Mouse (Mus musculus): Measurements from ENCODE around the gene Suco. TPM values are rescaled to one million over a fixed set of nuclear protein-coding genes. Genes with fewer than 3 reads are reported as not detected.

The Suco gene
- polyA plus RNA-seq, 1 experiment from 2014 or later, result 21.9 TPM

GRCm38 (mm10) chr1:161909074-161909473 lies 32.6 kb upstream of the Suco start:
- Histone ChIP-seq H3K4me2 (no peak overlapping the region), H3K36me3 (no peaks in the 10 kb centered on the region), H3K27ac (no peak overlapping the region), H3K27me3 (no peaks in the 10 kb centered on the region), H3K9ac (no peak overlapping the region), H3K9me3 (replicated peaks) (no peaks in the 10 kb centered on the region), H3K4me1 (peaks cover 26% of the 10 kb centered on the region), H3K4me3 (replicated peaks) (no peak overlapping the region)
- peak; percentile 31; the same call in 1 of the 2 replicates for ATAC-seq (replicated peaks; ENCODE audit: low FRiP score)
- 56% methylated on average over 8 of the region's 8 CpGs for WGBS

- WGBS, result 6% methylated on average over 2 of the region's 2 CpGs
These were observed 31.4 kb upstream of the Suco start for GRCm38 (mm10) chr1:161907795-161908457.

DNA sequence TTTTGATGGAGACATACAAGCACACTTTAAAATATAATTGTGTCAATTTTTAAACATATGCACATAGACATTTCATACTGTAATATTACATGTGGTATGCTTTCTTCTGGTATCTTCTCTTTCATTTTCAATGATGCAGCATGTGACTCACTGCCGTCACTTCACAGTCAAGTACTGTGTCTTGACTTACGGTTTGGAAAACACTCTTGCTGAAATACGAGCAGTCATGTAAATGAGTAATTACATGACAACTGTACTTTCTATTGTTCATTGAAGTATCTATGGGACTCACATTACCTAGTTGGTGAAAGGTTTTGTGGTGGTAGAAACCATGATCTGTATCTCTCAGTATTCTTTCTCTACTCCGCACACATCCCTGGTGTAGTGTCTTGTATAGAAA lies 30.6 kb upstream of the Suco start:
- Histone ChIP-seq H3K4me2 (no peak overlapping the region), H3K9ac (no peak overlapping the region), H3K4me1 (peaks cover 24% of the 10 kb centered on the region), H3K27me3 (no peaks in the 10 kb centered on the region), H3K27ac (no peak overlapping the region), H3K36me3 (no peaks in the 10 kb centered on the region), H3K4me3 (replicated peaks) (no peak overlapping the region), H3K9me3 (replicated peaks) (no peaks in the 10 kb centered on the region)
- ATAC-seq (replicated peaks; ENCODE audit: low FRiP score), result no peak
- 73% methylated on average over 4 of the region's 4 CpGs for WGBS

More at GRCm38 (mm10) chr1:161907795-161908457, 31.4 kb upstream of the Suco start:
- Histone ChIP-seq H3K27ac (peak overlapping the region; percentile 62), H3K4me1 (peaks cover 16% of the 10 kb centered on the region), H3K27me3 (no peaks in the 10 kb centered on the region), H3K36me3 (no peaks in the 10 kb centered on the region), H3K9ac (no peak overlapping the region), H3K4me3 (replicated peaks) (no peak overlapping the region), H3K4me2 (no peak overlapping the region), H3K9me3 (replicated peaks) (no peaks in the 10 kb centered on the region)
- ATAC-seq (replicated peaks; ENCODE audit: low FRiP score), result peak; percentile 49; the same call in 1 of the 2 replicates

GRCm38 (mm10) chr1:161902692-161903452 lies 26.4 kb upstream of the Suco start:
- no peaks in the 10 kb centered on the region for H3K27me3 ChIP-seq
- no peaks in the 10 kb centered on the region for H3K36me3 ChIP-seq
- H3K4me2 ChIP-seq, result no peak overlapping the region
- H3K27ac ChIP-seq, result 0 out of 2 replicates have a peak overlapping the region, but pooled peaks have one; percentile 11
- peak; percentile 49; the same call in 1 of the 2 replicates for ATAC-seq (replicated peaks; ENCODE audit: low FRiP score)
- H3K9ac ChIP-seq, result no peak overlapping the region
- 39% methylated on average over 9 of the region's 9 CpGs for WGBS
- H3K9me3 ChIP-seq (replicated peaks), result no peaks in the 10 kb centered on the region
- H3K4me3 ChIP-seq (replicated peaks), result no peak overlapping the region
- H3K4me1 ChIP-seq, result peaks cover 12% of the 10 kb centered on the region

DNA sequence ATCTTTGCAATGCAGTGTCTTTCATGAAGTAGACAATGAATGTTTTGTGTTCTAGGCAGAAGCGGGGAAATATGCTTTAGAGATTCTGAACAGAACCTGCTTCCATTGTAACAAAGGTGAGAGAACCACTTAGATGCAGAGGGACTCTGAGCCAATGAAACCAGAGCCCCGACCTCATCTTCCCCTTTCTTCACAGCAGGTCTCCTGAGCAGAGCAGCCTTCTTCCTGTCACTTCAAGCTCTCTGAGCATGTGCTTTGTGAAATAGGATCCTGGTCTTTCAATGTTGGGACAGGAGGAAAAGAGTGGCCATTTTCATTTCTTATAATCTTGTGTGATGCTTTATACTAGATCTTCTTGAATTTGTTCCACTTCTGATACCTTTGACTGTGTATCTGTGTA lies 23.6 kb upstream of the Suco start:
- no peak overlapping the region for H3K4me2 ChIP-seq
- H3K27ac ChIP-seq, result no peak overlapping the region
- H3K27me3 ChIP-seq, result no peaks in the 10 kb centered on the region
- H3K36me3 ChIP-seq, result no peaks in the 10 kb centered on the region
- H3K4me3 ChIP-seq (replicated peaks), result no peak overlapping the region
- peaks cover 14% of the 10 kb centered on the region for H3K4me1 ChIP-seq
- ATAC-seq (replicated peaks; ENCODE audit: low FRiP score), result no peak
- 67% methylated on average over 2 of the region's 2 CpGs for WGBS
- no peaks in the 10 kb centered on the region for H3K9me3 ChIP-seq (replicated peaks)
- no peak overlapping the region for H3K9ac ChIP-seq

GRCm38 (mm10) chr1:161897235-161897634 lies 20.8 kb upstream of the Suco start:
- Histone ChIP-seq H3K27me3 (no peaks in the 10 kb centered on the region), H3K4me1 (peaks cover 7% of the 10 kb centered on the region), H3K4me2 (no peak overlapping the region), H3K4me3 (replicated peaks) (no peak overlapping the region), H3K36me3 (no peaks in the 10 kb centered on the region), H3K9ac (no peak overlapping the region), H3K27ac (no peak overlapping the region), H3K9me3 (replicated peaks) (no peaks in the 10 kb centered on the region)
- ATAC-seq (replicated peaks; ENCODE audit: low FRiP score), result no peak
- 75% methylated on average over 8 of the region's 8 CpGs for WGBS

GRCm38 (mm10) chr1:161896130-161896529 lies 19.6 kb upstream of the Suco start:
- peak; percentile 63 for ATAC-seq (replicated peaks; ENCODE audit: low FRiP score)
- no peak overlapping the region for H3K9ac ChIP-seq
- no peaks in the 10 kb centered on the region for H3K36me3 ChIP-seq
- peak overlapping the region; percentile 24; the same call in 1 of the 2 replicates for H3K4me2 ChIP-seq
- H3K27me3 ChIP-seq, result no peaks in the 10 kb centered on the region
- H3K4me3 ChIP-seq (replicated peaks), result no peak overlapping the region
- H3K9me3 ChIP-seq (replicated peaks), result no peaks in the 10 kb centered on the region
- H3K4me1 ChIP-seq, result peaks cover 6% of the 10 kb centered on the region
- 29% methylated on average over 10 of the region's 10 CpGs for WGBS
- H3K27ac ChIP-seq, result no peak overlapping the region

GRCm38 (mm10) chr1:161895014-161895413 lies 18.5 kb upstream of the Suco start:
- ATAC-seq (replicated peaks; ENCODE audit: low FRiP score), result no peak
- H3K9ac ChIP-seq, result no peak overlapping the region
- 90% methylated on average over 3 of the region's 3 CpGs for WGBS
- no peak overlapping the region for H3K4me3 ChIP-seq (replicated peaks)
- no peak overlapping the region for H3K27ac ChIP-seq
- no peaks in the 10 kb centered on the region for H3K36me3 ChIP-seq
- H3K9me3 ChIP-seq (replicated peaks), result no peaks in the 10 kb centered on the region
- peaks cover 6% of the 10 kb centered on the region for H3K4me1 ChIP-seq
- H3K27me3 ChIP-seq, result no peaks in the 10 kb centered on the region
- no peak overlapping the region for H3K4me2 ChIP-seq

DNA sequence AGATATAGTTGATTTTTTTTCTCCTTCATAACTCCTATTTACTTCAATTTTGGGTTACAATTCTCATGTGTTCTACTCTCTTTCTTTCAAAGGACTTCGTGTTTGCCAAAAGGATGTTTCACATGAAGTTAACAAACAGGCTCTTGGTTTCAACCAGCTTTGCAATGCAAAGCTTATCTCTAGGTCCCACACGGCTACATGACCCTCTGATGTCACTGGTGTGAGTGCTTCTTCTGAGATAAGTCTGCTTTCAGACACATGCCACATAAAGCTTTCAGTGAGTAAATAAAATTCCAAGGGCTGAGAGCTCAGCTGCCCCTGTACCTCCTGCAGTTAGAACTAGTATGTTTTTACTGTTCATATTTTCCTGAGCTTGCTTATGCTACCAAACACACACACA lies 18.1 kb upstream of the Suco start:
- Histone ChIP-seq H3K36me3 (no peaks in the 10 kb centered on the region), H3K4me2 (no peak overlapping the region), H3K4me3 (replicated peaks) (no peak overlapping the region), H3K9ac (no peak overlapping the region), H3K27ac (no peak overlapping the region), H3K4me1 (peaks cover 6% of the 10 kb centered on the region), H3K27me3 (no peaks in the 10 kb centered on the region), H3K9me3 (replicated peaks) (no peaks in the 10 kb centered on the region)
- WGBS, result 51% methylated on average over 2 of the region's 2 CpGs
- ATAC-seq (replicated peaks; ENCODE audit: low FRiP score), result peak; percentile 85

DNA sequence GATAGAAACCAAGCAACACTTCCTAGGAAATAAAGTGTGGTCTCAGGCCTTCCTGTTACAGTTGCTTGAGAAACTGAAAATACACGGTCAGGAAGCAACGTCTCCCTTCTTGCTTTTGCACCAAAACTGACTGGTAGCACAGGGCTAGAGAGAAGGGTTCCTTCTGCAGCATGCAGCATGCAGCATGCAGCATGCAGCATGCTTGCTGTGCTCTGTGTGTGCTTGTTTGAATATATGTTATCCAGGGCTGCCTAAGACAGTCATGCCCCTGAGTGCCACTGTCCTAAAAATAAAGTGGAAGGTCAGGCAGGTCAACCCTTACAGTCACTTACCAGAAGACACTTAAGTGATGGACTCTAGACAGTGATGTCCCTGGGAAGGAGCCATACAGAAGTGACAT lies 17.6 kb upstream of the Suco start:
- Histone ChIP-seq H3K9ac (no peak overlapping the region), H3K27ac (no peak overlapping the region)
- 73% methylated on average over 2 of the region's 2 CpGs for WGBS

DNA sequence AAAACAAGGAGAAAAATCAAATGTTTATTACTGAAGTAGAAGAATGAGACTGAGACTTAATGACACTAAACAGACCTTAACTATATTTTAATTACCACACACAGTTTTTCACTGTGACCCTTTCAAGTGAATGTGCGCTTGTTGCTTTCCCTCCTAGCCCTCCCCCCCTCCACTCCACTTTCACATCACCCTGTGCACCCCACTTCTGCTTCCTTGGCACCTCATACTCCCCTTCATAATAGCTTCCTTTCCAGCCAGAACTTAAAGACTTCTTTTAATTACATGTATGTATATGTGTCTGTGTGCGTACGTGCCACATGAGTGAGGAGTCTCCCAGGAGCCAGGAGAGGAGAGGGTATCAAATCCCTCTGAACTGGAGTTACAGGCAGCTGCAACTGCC lies 12.3 kb upstream of the Suco start:
- Histone ChIP-seq H3K4me3 (replicated peaks) (no peak overlapping the region), H3K27ac (no peak overlapping the region), H3K4me2 (no peak overlapping the region), H3K4me1 (no peaks in the 10 kb centered on the region), H3K36me3 (no peaks in the 10 kb centered on the region), H3K9me3 (replicated peaks) (no peaks in the 10 kb centered on the region), H3K9ac (no peak overlapping the region), H3K27me3 (no peaks in the 10 kb centered on the region)
- no peak for ATAC-seq (replicated peaks; ENCODE audit: low FRiP score)
- WGBS, result 89% methylated on average over 3 of the region's 3 CpGs

More for the DNA sequence above, 17.6 kb upstream of the Suco start:
- ATAC-seq (replicated peaks; ENCODE audit: low FRiP score), result no peak
- Histone ChIP-seq H3K4me3 (replicated peaks) (no peak overlapping the region), H3K4me2 (no peak overlapping the region), H3K9me3 (replicated peaks) (no peaks in the 10 kb centered on the region), H3K27me3 (no peaks in the 10 kb centered on the region), H3K36me3 (no peaks in the 10 kb centered on the region), H3K4me1 (peaks cover 6% of the 10 kb centered on the region)

DNA sequence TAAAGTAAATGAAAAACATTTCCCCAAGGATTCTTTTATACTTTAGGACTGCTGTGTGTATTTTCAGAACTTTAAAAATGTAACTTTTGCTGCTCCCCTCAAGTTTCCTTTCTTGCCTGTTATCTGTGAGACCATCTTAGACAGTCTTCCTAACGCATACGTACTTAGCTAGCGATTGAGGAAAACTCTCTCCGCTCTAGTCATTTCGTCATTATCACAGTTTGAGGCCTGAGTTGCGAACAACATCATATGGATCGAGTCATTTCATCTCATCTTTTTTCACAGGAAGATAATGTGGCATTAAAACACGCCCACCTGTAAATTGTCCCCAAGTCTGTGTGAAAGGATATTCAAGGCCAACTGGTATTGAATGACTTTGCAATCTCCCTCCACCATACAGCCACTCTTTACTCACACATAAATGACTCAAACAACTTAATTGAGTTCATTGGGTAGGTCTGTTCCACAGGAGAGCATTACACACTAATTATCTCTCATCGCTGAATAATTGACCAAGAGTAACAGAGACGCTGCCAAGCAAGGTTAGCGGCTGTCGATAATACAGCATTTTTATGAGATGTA lies 11.3 kb upstream of the Suco start:
- no peak overlapping the region for H3K4me3 ChIP-seq (replicated peaks)
- no peaks in the 10 kb centered on the region for H3K4me1 ChIP-seq
- no peak overlapping the region for H3K4me2 ChIP-seq
- H3K9me3 ChIP-seq (replicated peaks), result no peaks in the 10 kb centered on the region
- no peaks in the 10 kb centered on the region for H3K36me3 ChIP-seq
- 85% methylated on average over 12 of the region's 12 CpGs for WGBS
- no peak overlapping the region for H3K27ac ChIP-seq
- H3K27me3 ChIP-seq, result no peaks in the 10 kb centered on the region
- no peak for ATAC-seq (replicated peaks; ENCODE audit: low FRiP score)
- no peak overlapping the region for H3K9ac ChIP-seq
